Mouse (Mus musculus) urinary bladder, adult 2 months (tissue): ENCODE measurements around the gene Pus7l. TPM values are rescaled to one million over a fixed set of nuclear protein-coding genes. Genes with fewer than 3 reads are reported as not detected.

Experiments
- DNase-seq: peaks from one replicate; pipeline ENCODE4 v3.0.0; 2022; ENCODE audit warnings: low spot score
- polyA plus RNA-seq: library from polyadenylated mRNA; depleted of rRNA; stranded (reverse); fragments of >200 nt; gene quantifications from 2 replicates; pipeline ENCODE4 v1.2.3, GENCODE M21; 2012; rRNA removed

Gene Pus7l
- polyA plus RNA-seq, result 4.2 and 5.0 TPM in 2 replicates

DNA sequence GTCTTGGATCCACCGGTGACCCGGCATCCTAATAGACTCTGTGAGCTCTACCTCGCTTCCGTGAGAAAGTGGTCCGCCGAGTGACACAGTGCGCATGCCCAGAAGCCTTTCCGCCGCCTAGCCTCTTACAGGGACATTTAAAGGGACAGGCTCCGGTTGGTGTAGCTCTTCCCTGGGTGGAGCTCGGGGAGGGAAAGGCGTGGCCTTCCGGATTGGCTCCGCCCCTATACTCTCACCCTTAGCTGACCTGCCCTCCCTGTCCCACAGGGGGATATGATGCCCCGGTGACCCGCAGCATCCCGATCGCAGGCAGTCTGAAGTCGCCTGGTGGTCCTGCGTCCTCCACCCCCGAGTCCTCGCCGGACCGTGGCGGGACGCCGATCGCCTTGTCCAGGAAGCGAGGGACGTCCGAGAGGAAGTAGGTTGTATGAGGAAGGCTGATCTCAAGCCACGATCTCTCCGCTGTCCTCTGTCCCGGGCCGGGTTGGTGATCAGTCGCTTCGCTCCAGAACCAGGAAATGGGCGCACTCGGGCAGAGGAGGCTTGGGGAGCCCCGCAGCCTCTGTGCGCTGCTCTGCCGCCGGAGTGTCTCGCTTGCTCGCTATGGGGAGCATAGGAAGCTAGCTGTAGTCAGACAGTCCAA is at the start of gene Pus7l, which contains the start of gene Irak4:
Gene Pus7l, minus strand, starts transcription at position 139 of the 643 bp plus-strand sequence.
Gene Irak4, plus strand, starts transcription at position 235 of the 643 bp plus-strand sequence.
- DNase-seq, result peak; percentile 86

DNA sequence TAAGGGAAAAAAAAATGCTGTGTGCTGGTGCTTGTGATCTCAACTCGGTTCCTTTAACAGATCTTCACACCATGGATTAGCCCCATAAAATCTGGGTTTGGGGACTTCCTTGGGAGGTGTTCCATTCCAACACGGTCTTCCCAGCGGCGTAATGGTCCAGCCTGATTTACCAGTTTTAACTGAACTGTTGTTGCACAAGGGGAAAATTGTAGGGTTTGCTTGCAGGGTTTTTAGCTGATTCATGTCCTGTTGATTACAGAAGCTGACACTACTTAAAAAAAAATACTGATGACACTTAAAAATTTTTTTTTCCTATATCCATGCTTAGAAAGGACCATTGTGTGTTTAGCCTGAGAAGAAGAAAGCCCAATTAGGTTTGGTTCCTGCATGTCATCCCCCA is 48.0 kb upstream of the Pus7l start:
- no peak for DNase-seq

DNA sequence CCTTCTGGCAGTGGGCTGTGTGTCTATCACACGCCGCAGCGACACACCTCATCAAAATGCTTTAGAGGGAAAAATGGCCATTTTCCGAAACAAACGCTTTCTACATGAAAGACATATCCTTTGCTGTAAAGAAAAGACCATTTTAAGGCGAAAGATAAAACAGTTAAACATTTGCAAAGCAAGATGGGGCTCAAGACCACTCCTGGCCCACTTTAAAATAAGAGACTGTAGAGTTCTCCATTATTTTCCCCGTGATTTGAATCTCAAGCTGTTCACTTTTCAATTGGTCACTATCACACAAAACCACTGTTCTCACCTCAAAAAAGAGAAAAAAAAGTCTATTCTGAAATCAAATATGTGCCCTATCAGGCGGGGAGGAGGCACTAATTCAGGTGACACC is 46.7 kb upstream of the Pus7l start:
- DNase-seq, result no peak

DNA sequence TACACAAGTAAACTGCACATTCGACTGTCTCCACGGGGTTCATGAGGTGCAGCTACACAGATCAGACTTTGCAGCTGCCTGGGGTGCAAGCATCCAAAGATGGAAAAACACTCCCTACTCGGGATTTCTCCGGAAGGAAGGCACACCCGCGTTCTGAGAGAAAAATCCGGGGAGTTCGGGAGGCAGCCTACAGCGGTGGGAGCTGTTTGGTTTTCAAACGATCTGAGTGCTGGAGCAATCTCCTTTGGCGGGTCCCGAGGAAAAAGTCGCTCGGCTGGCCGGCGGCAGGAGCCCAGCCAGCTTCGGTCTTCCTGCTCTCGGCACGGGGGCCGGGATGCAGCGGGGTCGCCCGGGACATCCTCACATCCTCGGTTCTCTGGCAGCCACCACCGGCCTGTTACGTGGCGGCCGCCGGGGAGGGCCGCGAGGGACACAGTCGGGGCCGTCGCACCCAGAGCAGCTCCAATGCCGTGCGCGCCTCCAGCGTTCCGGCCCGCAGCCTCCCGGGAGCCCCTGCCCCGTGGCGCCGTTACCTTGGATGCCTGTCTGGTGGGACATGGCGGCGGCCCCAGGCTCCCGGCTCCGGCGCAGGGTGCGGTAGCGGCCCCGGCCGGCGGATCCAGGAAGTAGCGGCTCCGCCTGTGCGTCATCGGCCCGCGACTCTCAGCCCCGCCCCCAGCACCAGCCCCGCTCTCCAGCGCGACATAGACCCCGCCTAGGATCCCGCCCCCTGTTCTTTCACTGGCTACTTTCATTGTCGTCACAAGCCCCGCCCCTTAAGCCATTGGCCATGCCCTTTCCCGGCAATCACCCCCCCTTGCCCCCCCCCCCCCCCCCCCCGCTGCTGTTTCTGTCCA is 46.1 kb upstream of the Pus7l start, which contains the start of gene Twf1:
Gene Twf1, minus strand, starts transcription at position 671 of the 857 bp plus-strand sequence.
- DNase-seq, result peak; percentile 96

DNA sequence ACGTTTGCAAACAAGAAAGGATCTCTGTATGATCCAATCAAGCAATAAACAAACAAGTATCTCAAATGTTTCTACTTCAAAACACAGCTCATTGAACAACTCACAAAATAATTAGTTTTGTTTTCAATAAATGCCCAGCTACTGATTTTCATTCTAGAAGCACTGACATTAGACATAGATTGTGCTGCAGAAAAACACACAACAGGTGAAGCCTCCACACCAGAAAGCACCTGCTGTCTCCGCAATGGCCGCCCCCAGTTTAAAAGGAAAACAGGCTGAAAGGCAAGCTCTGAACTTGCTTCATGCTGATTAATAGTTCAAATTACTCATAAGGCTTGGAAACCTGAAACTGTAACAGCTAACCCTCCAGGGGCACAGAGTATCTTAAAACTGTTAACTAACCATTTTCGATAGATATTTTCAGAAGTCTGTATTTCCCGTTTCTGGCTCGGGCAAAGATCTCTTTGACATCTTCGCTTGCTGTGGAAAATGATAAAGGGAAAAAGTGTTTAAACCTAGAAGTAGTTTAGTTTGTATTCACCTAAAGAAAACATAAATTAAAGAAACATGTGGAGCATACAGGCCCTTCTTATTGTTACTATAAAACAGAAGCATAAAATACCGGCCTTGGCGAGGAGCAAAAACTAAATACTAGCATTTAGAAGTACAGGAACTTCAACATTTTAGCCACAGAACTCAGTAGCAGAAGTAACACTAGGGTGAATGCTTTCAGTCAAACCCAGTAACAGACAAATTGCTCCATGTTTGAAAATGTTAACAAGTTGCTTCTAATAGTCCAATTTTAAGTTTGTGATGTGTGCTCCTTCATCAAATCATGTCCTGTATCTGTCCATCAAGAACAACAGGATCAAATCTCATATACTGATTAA is 44.7 kb upstream of the Pus7l start:
- DNase-seq, result no peak

DNA sequence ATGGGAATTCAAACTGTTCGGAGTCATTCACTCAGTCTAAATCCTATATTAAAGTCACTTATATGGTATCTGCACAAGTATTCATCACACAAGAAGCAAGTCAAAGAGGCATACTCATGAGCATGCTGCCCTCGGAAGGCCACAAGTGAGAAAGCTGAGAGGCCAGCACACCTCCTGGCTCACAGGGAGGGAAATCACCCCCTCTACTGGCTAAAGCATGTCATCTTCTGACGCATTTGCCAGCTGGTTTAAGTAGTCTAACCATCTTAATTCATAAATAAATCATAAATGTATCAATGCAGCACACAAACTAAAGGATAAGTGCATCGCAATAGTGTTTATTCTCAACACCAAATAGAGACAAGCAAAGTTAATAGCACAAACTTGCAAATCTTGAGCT is 41.4 kb upstream of the Pus7l start:
- no peak for DNase-seq

DNA sequence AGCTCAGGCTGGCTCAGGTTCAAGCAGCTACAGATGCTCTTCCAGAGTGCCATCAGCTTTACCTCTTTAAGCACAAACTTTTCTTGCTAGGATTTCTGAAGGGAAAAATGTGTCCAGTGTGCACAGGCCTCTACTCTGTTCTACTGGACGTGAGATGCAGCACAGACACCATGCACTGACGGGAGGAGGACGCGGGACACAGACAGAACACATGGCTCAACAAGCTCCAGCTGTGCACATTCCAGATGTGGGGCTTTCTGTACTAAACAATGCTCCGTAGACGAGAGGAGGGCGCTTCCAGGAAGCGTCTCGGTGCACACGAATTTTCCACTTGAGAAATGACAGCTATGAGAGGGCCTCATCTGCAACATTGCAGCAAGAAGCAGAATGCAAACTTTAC is 39.8 kb upstream of the Pus7l start:
- no peak for DNase-seq

DNA sequence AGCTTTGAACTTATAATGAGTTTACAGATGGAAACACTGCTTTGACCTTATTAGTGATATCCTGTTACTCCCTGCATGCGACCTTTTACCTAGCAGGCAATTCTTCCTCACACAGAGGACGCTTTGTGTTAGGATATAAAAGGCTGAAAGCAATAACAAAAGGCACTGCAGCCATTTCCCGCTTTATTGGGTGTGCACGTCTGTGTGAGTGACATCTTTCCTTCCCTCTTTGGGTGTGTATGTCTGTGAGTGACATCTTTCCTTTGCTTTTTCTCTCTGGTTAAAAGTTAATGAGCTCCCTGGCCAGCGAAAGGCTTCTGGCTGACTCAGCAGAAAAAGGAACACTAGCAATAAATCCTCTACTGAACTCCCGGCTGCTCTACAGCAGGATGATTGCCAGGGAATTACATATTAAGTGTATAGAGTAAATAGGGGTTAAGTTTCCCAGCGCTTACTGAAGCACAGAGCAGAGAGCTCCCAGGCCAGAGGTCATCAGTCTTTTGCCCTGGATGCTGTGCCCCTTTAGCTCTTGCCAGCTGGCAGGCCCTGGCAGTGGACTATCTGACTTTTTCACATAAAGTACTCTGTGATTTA is 38.8 kb upstream of the Pus7l start:
- DNase-seq, result no peak

DNA sequence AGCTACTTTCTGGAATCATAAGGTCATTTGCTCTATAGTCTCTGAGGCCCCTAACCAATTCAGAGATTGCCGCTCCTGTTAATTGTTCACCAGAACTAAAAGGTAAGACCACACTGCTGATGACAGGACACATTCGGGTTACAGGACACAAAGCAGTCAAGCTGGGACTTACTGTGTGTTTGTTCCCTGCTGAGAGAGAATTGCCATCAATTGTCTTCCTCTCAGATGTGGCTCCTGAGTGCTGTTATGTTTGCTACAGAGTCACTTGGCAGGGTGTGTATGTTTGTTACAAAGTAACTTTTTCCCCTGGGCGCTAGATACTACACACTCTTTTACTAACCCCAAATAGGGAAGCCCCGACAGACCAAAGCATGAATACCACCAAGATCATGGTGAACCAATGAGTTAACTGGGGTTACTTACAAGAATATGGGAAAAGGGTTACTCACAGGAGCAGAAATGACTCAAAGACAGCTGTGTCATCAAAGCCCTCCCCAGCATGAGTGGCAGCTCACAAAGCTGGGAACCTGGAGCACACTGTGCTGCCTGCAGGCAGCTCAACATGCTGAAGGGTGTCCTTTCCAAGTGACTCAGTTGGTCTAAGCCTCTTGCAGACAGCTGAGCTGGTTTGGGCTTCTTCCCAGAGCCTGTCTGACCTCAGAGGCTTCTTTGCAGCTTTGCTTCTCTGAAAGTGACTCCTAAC is 31.4 kb upstream of the Pus7l start:
- DNase-seq, result no peak

DNA sequence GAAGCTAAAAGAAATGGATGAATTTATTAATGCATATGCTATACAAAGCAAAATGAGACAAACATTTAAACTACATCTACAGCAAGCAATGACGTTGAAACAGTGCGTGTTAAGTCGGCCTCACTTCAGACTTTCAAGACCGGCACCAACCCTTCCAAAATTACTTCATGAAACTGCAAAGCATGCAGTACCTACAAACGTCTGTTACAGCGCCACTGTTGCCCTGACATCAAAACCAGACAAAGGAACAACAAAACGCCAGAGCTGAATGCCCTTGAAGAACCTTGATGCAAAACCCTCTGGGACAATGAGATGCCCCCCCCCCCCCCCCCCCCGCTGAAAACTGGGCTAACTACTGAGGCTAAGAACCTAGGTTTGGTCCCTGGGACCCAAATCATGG is 29.4 kb upstream of the Pus7l start:
- DNase-seq, result no peak

DNA sequence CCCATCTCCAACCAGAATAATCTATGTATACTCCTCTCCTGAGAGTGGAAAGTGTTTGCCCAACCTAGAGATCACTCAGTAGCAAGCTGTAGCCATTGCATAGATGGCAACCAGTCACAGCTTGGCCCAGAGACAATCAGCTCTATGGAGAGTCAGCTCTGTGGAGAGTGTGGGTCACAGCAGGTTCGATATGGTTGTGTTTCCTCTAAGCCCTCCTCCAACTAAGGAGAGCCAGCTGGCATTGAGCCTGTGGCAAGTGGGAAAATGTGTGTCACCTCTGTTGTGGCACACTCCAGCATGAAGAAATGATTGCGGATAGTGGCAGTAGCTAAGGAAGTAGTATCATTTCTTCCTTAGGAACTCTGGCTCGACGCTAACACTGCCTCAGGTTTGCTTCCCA is 28.2 kb upstream of the Pus7l start:
- no peak for DNase-seq

DNA sequence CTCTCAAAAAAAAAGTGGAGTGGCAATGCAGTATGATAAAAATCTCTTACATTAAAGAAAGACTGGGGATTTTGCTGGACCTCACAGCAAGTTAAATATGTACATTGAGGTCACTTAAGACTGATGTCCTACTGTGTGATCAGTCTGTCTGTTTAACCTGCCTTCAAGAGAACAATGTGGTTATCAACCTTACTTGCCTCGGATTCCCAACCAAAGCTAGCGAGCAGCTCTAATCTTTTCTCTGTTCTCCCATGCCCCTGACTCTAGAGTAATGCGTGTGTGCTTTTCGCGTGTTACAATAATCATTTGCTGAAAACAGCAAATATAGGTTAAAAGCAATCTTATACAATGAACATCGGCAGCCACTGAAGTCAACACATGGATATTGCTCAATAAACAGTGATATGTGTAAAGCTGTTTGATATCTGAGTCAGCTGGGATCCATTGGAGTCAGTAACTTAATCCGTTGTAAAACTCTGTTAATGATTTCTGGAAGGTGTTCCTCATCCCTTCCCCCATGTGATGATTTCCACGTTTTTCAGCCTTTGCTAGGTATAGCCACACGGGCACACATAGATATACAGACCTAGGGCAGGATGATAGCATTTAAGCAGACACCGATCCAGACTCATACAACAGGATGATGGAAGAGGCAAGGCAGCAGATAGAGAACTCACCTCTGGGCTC is 25.3 kb upstream of the Pus7l start:
- DNase-seq, result no peak

DNA sequence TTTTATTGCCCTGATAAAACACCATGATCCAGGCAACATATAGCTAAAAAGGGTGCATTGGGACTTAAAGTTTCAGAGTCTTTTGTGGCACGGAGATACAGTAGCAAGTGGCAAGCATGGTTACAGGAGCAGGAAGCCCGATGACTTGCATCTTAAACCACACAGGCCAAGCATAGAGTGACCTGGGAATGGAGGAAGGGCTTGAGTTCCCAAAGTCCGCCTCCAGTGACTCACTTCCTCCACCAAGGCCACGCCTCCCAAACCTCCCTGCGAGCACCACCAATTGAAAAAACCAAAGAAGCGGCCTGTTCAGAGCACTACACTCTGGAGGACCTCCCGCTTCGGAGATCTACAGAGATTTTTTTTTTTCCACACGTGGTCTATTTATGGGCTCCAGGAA is 22.5 kb upstream of the Pus7l start:
- DNase-seq, result no peak

DNA sequence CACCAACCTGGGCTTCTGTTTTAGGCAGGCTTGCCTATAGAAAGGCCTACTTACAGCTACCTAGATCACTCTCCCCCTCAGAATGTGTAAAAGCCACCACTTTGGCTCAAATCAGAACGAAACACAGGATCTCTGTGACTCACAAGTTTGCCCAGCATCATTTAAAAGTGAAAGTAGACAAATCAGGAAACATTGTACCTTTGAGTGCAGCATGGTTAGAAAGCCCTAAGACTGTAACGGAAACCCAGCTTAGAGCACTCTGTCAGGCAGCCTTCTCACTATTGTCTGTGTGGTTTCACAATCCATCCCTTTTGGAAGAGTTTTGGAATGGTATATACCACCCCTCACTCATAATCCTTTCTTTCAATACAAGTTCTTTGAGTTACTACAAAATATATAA is 21.6 kb upstream of the Pus7l start:
- no peak for DNase-seq

DNA sequence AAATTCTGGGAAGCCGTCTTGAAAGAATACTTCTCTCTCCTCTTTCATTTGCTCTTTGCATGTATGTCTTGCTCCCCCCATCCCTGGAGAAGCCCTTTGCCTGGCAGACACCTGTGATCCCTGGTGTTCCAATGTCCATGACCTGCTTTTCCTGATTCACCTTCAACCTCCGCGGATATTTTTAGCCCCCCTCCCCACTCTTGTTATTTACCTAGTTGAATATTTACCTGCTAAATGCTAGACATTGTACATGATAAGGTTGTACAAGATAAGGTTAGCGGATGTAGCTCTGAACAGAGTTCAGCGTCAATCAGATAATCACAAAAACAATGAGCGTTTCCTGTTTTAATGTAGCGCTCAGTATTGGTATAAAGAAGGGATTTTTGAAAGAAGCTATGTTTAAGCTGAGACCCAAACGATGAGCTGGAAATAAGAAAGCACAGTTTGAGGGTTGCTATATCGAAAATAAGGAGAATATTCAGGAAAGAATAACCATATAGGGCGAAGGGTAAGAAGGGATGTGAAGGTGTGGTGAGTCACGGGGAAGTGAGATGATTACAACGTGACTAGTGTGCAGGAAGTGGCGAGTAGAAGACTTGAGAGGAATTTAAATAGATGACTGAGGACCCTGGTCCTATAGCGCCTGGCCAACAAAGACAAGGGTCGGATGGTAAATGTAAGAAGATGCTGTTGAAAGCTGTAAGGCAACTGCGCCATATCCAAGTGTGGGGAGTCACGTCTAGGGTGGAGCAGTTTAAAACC is 15.7 kb upstream of the Pus7l start:
- no peak for DNase-seq

DNA sequence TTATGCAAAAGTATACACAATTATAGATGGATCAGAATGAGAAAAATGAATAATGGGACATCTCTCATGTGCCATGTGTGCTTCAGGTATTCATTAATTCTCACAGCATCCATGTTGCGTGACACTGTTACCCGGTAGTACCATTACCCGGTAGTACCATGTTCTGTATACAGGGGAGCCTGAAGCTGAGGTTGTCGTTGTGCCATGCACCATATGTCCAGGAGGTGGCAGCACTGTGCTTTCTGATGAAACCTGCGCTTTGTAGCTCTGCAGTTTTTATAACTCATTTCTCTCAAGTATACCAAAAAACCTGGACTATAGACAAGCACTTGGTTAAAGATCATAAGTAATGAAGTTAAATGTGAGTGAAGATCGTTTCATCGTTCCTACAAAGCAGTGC is 14.1 kb upstream of the Pus7l start:
- peak; percentile 67 for DNase-seq

DNA sequence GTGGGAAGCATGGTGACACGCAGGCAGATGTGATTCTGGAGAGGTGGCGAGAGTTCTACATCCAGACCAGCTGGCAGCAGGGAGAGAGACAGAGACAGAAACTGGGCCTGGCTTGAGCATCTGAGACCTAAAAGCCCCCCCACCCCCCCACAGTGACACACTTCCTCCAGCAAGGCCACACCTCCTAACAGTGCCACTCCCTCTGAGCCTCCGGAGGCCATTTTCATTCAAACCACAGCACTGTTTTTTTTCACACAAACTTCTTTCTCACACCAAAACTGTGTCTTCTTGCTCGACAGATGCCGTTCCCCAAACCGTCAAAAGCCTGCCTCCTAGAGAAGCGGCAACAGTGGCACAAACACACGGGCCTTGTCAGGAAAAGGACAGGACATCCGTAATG is 10.2 kb upstream of the Pus7l start:
- DNase-seq, result no peak

DNA sequence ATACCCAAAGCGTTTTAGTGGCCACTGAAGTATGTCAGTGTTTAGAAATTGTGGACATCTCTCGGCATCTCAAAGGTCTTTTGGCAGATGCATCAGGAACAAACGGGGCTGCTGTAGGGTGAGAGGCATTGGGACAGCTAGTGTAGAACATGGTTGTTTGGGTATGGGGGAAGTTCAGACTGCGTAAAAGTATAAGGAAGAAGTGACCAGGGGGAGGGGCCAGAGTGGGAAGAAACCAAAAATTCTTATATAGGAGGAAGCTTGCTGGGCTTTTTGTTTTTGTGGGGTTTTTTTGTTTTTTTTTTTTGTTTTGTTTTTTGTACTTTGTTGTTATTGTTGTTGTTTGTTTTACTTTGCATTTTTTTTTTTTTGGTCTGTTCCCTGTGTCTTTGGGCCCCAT is 1.5 kb upstream of the Pus7l start:
- no peak for DNase-seq

DNA sequence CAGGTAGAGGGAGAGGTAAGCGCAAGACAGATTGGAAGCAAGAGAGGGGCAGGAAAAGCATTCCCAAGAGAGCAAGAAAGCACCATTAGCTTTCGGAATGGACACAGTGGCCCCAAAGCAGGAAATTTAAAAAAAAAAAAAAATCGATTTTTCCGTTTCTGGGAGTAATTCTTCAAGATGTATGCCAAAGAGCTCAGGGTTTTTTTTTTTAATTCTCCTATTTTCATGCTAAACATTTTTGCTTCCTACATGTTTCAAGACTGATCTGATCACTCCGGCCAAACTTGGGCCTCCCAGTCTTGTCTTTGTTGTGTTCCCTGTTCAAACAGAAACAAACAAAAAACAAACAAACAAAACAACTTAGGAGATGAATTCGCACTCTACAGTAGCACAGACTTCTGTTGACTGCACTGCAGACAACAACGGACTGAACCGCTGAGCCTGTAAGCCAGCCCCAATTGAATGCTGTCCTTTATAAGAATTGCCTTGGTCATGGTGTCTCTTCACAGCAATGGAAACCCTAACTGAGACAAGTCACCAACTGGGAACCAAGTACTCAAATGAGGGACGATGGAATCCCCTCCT is 797 bp upstream of the Pus7l start:
- DNase-seq, result no peak
